Mouse (Mus musculus): ENCODE data around the gene Zfp697. TPM values are rescaled to one million over a fixed set of nuclear protein-coding genes. Genes with fewer than 3 reads are reported as not detected.
A peak's percentile ranks its signal among the peaks of the same experiment; 100 is the strongest.

Gene Zfp697
- polyA plus RNA-seq, 1 experiment: not detected

- peaks cover 10% of the 10 kb centered on the region for H3K4me1 ChIP-seq (ENCODE audit: control insufficient read depth, insufficient read depth, low read length)
- no peak overlapping the region for H3K4me3 ChIP-seq (ENCODE audit: insufficient read depth, low read depth, low read length)
- H3K27ac ChIP-seq (ENCODE audit: insufficient read depth, low read depth, low read length): no peak overlapping the region
- 94% methylated on average over 17 of the region's 17 CpGs for WGBS
- TF ChIP-seq CTCF (IDR thresholded peaks at IDR 0.05; ENCODE audit: insufficient read depth, low read depth, low read length): no peak
- TF ChIP-seq POLR2A (IDR thresholded peaks at IDR 0.05; ENCODE audit: insufficient read depth, low read depth, low read length): no peak
Observed at GRCm38 (mm10) chr3:98340818-98341594, 41.3 kb upstream of the Zfp697 start.

GRCm38 (mm10) chr3:98343235-98343634 is 39.0 kb upstream of the Zfp697 start:
- no peak overlapping the region for H3K4me3 ChIP-seq (ENCODE audit: insufficient read depth, low read depth, low read length)
- TF ChIP-seq CTCF (IDR thresholded peaks at IDR 0.05; ENCODE audit: insufficient read depth, low read depth, low read length) (no peak), POLR2A (IDR thresholded peaks at IDR 0.05; ENCODE audit: insufficient read depth, low read depth, low read length) (no peak)
- H3K27ac ChIP-seq (ENCODE audit: insufficient read depth, low read depth, low read length): no peak overlapping the region
- peaks cover 10% of the 10 kb centered on the region for H3K4me1 ChIP-seq (ENCODE audit: control insufficient read depth, insufficient read depth, low read length)
- WGBS: 89% methylated on average over 3 of the region's 3 CpGs

- 0 out of 2 replicates have a peak, but pooled peaks cover 2% of the 10 kb centered on the region for H3K4me1 ChIP-seq (ENCODE audit: control insufficient read depth, insufficient read depth, low read length)
- 86% methylated on average over 6 of the region's 6 CpGs for WGBS
- TF ChIP-seq CTCF (IDR thresholded peaks at IDR 0.05; ENCODE audit: insufficient read depth, low read depth, low read length): no peak
- TF ChIP-seq POLR2A (IDR thresholded peaks at IDR 0.05; ENCODE audit: insufficient read depth, low read depth, low read length): no peak
- no peak overlapping the region for H3K4me3 ChIP-seq (ENCODE audit: insufficient read depth, low read depth, low read length)
- H3K27ac ChIP-seq (ENCODE audit: insufficient read depth, low read depth, low read length): no peak overlapping the region
Observed at GRCm38 (mm10) chr3:98348106-98348505, 34.2 kb upstream of the Zfp697 start.

- Histone ChIP-seq H3K4me1 (ENCODE audit: control insufficient read depth, insufficient read depth, low read length) (0 out of 2 replicates have a peak, but pooled peaks cover 2% of the 10 kb centered on the region), H3K27ac (ENCODE audit: insufficient read depth, low read depth, low read length) (no peak overlapping the region), H3K4me3 (ENCODE audit: insufficient read depth, low read depth, low read length) (no peak overlapping the region)
- TF ChIP-seq POLR2A (IDR thresholded peaks at IDR 0.05; ENCODE audit: insufficient read depth, low read depth, low read length): no peak
- TF ChIP-seq CTCF (IDR thresholded peaks at IDR 0.05; ENCODE audit: insufficient read depth, low read depth, low read length): no peak
- WGBS: 27% methylated on average over 7 of the region's 8 CpGs
Observed at GRCm38 (mm10) chr3:98348705-98349104, 33.6 kb upstream of the Zfp697 start.

- H3K27ac ChIP-seq (ENCODE audit: insufficient read depth, low read depth, low read length): no peak overlapping the region
- H3K4me3 ChIP-seq (ENCODE audit: insufficient read depth, low read depth, low read length): no peak overlapping the region
- WGBS: 35% methylated on average over 7 of the region's 7 CpGs
- TF ChIP-seq CTCF (IDR thresholded peaks at IDR 0.05; ENCODE audit: insufficient read depth, low read depth, low read length) (no peak), POLR2A (IDR thresholded peaks at IDR 0.05; ENCODE audit: insufficient read depth, low read depth, low read length) (no peak)
- no peaks in the 10 kb centered on the region for H3K4me1 ChIP-seq (ENCODE audit: control insufficient read depth, insufficient read depth, low read length)
Observed at GRCm38 (mm10) chr3:98353892-98354291, 28.4 kb upstream of the Zfp697 start.

- H3K4me3 ChIP-seq (ENCODE audit: insufficient read depth, low read depth, low read length): no peak overlapping the region
- TF ChIP-seq CTCF (IDR thresholded peaks at IDR 0.05; ENCODE audit: insufficient read depth, low read depth, low read length) (no peak), POLR2A (IDR thresholded peaks at IDR 0.05; ENCODE audit: insufficient read depth, low read depth, low read length) (no peak)
- no peaks in the 10 kb centered on the region for H3K4me1 ChIP-seq (ENCODE audit: control insufficient read depth, insufficient read depth, low read length)
- WGBS: 57% methylated on average over 10 of the region's 10 CpGs
- H3K27ac ChIP-seq (ENCODE audit: insufficient read depth, low read depth, low read length): no peak overlapping the region
Observed at GRCm38 (mm10) chr3:98355344-98356025, 26.8 kb upstream of the Zfp697 start.

- Histone ChIP-seq H3K4me1 (ENCODE audit: control insufficient read depth, insufficient read depth, low read length) (no peaks in the 10 kb centered on the region), H3K27ac (ENCODE audit: insufficient read depth, low read depth, low read length) (no peak overlapping the region), H3K4me3 (ENCODE audit: insufficient read depth, low read depth, low read length) (no peak overlapping the region)
- 78% methylated on average over 6 of the region's 6 CpGs for WGBS
- TF ChIP-seq POLR2A (IDR thresholded peaks at IDR 0.05; ENCODE audit: insufficient read depth, low read depth, low read length) (no peak), CTCF (IDR thresholded peaks at IDR 0.05; ENCODE audit: insufficient read depth, low read depth, low read length) (no peak)
Observed at GRCm38 (mm10) chr3:98356026-98356365, 26.3 kb upstream of the Zfp697 start.

GRCm38 (mm10) chr3:98356632-98357370 is 25.5 kb upstream of the Zfp697 start:
- Histone ChIP-seq H3K4me1 (ENCODE audit: control insufficient read depth, insufficient read depth, low read length) (no peaks in the 10 kb centered on the region), H3K4me3 (ENCODE audit: insufficient read depth, low read depth, low read length) (no peak overlapping the region), H3K27ac (ENCODE audit: insufficient read depth, low read depth, low read length) (no peak overlapping the region)
- WGBS: 88% methylated on average over 3 of the region's 3 CpGs
- no peak for TF ChIP-seq CTCF (IDR thresholded peaks at IDR 0.05; ENCODE audit: insufficient read depth, low read depth, low read length)
- TF ChIP-seq POLR2A (IDR thresholded peaks at IDR 0.05; ENCODE audit: insufficient read depth, low read depth, low read length): no peak

- 30% methylated on average over 2 of the region's 2 CpGs for WGBS
Observed at GRCm38 (mm10) chr3:98362753-98363152, 19.5 kb upstream of the Zfp697 start.

More at GRCm38 (mm10) chr3:98362753-98363152, 19.5 kb upstream of the Zfp697 start:
- Histone ChIP-seq H3K4me1 (ENCODE audit: control insufficient read depth, insufficient read depth, low read length) (no peaks in the 10 kb centered on the region), H3K27ac (ENCODE audit: insufficient read depth, low read depth, low read length) (no peak overlapping the region), H3K4me3 (ENCODE audit: insufficient read depth, low read depth, low read length) (no peak overlapping the region)
- TF ChIP-seq POLR2A (IDR thresholded peaks at IDR 0.05; ENCODE audit: insufficient read depth, low read depth, low read length) (no peak), CTCF (IDR thresholded peaks at IDR 0.05; ENCODE audit: insufficient read depth, low read depth, low read length) (peak; percentile 24; the same call in 1 of the 2 replicates)

Data from olfactory bulb, adult 2 months (tissue).